Mouse (Mus musculus) erythroblast, embryonic 14.5 days (primary cell): ENCODE measurements around the gene Umad1.

ENCODE experiments used
- GATA1 ChIP-seq: IDR thresholded peaks from 2 replicates; pipeline ENCODE4 v1.6.1; 2012; ENCODE audit warnings: low read length, inconsistent platforms, mixed read lengths
- TAL1 ChIP-seq: IDR thresholded peaks from 3 replicates; pipeline ENCODE4 v1.6.1; 2012; ENCODE audit warnings: low read length, inconsistent platforms, mixed read lengths

- TF ChIP-seq GATA1 (no peak), TAL1 (no peak)
These were observed 88.1 kb downstream of the Umad1 start for GRCm38 (mm10) chr6:8347154-8347553.
